Mouse (Mus musculus) frontal cortex, postnatal 14 days (tissue): ENCODE data around the gene Zfp583.
"Not testable (repeated sequence)": the region's sequence is repeated elsewhere in the genome, so short reads cannot be mapped to it uniquely, and the experiment has no call there.

Source experiments
- DNase-seq, 2 experiments: peaks; one replicate each; pipeline ENCODE4 v3.0.0; 2022; ENCODE audit warnings: low spot score in 2 of 2

Zfp583 gene

GRCm38 (mm10) chr7:6331233-6331956 is at the start of gene Zfp583:
Zfp583 (minus strand) TSS chr7:6331285.
- DNase-seq = peak; percentile 73 to 83

GRCm38 (mm10) chr7:6378441-6378840 is 47.4 kb upstream of the Zfp583 start:
- DNase-seq = peak; percentile 24 to 27

GRCm38 (mm10) chr7:6372993-6373392 is 41.9 kb upstream of the Zfp583 start:
- no peak for DNase-seq

- DNase-seq = no peak
Observed at GRCm38 (mm10) chr7:6369460-6369859, 38.4 kb upstream of the Zfp583 start.

GRCm38 (mm10) chr7:6368146-6368545 is 37.1 kb upstream of the Zfp583 start:
- not testable (repeated sequence) for DNase-seq

GRCm38 (mm10) chr7:6367185-6367584 is 36.1 kb upstream of the Zfp583 start:
- DNase-seq = no peak

- DNase-seq = no peak
Observed at GRCm38 (mm10) chr7:6364761-6365160, 33.7 kb upstream of the Zfp583 start.

- DNase-seq = no peak
Observed at GRCm38 (mm10) chr7:6363047-6363488, 32.0 kb upstream of the Zfp583 start, which contains the start of gene Zfp78. Zfp78 (plus strand) TSS chr7:6363280.

GRCm38 (mm10) chr7:6362268-6363046 is 31.4 kb upstream of the Zfp583 start:
- peak; percentile 98 to 99 for DNase-seq

- DNase-seq = no peak
Observed at GRCm38 (mm10) chr7:6361756-6362155, 30.7 kb upstream of the Zfp583 start.

- DNase-seq = no peak
Observed at GRCm38 (mm10) chr7:6360477-6361060, 29.5 kb upstream of the Zfp583 start.

GRCm38 (mm10) chr7:6358937-6359590 is 28.0 kb upstream of the Zfp583 start:
- no peak for DNase-seq

- DNase-seq = no peak
Observed at GRCm38 (mm10) chr7:6358121-6358520, 27.0 kb upstream of the Zfp583 start.

- DNase-seq = no peak
Observed at GRCm38 (mm10) chr7:6344124-6344523, 13.0 kb upstream of the Zfp583 start.

GRCm38 (mm10) chr7:6343501-6344071 is 12.5 kb upstream of the Zfp583 start, which contains the start of gene Gm3854:
Gm3854 (plus strand) TSS chr7:6343759.
- DNase-seq = peak; percentile 76 to 77

GRCm38 (mm10) chr7:6339865-6340264 is 8.8 kb upstream of the Zfp583 start:
- no peak for DNase-seq

- peak; percentile 31 to 33 for DNase-seq
Observed at GRCm38 (mm10) chr7:6330458-6331232, 440 bp downstream of the Zfp583 start.

GRCm38 (mm10) chr7:6300796-6301195 is 30.3 kb downstream of the Zfp583 start:
- not testable (repeated sequence) for DNase-seq

GRCm38 (mm10) chr7:6291121-6291520 is 40.0 kb downstream of the Zfp583 start:
- not testable (repeated sequence) for DNase-seq

GRCm38 (mm10) chr7:6286921-6287531 is 44.1 kb downstream of the Zfp583 start:
- no peak for DNase-seq
